Mouse (Mus musculus) limb, embryonic 14.5 days (tissue): ENCODE results near the gene Ndn. TPM values are rescaled to one million over a fixed set of nuclear protein-coding genes. Genes with fewer than 3 reads are reported as not detected.

Experiments
- ATAC-seq: fragments of 200-750 bp; cut with Nextera tagmentation; 2 replicates; pipeline ENCODE4 v1.8.0; 2017; ENCODE audit warnings: low read depth, moderate number of reproducible peaks, moderate TSS enrichment; ENCODE audit not compliant: low FRiP score
- DNase-seq: peaks from one replicate; pipeline ENCODE4 v3.0.0-alpha.2; 2015; ENCODE audit warnings: low spot score
- H3K27ac ChIP-seq: fragments of 300-500 bp; sonication (generic); replicated peaks from 2 replicates; pipeline ENCODE4 v1.5.1; 2014; ENCODE audit warnings: low read depth, mild to moderate bottlenecking, low read length, moderate library complexity, mixed read lengths
- H3K27me3 ChIP-seq: fragments of 300-500 bp; sonication (generic); 2 replicates; pipeline ENCODE4 v1.6.1; 2014; ENCODE audit warnings: low read length, mixed read lengths; ENCODE audit not compliant: control insufficient read depth, insufficient read depth
- H3K36me3 ChIP-seq: fragments of 300-500 bp; sonication (generic); 2 replicates; pipeline ENCODE4 v1.6.1; 2014; ENCODE audit warnings: mild to moderate bottlenecking, low read length, moderate library complexity, mixed read lengths; ENCODE audit not compliant: control insufficient read depth, insufficient read depth
- H3K4me1 ChIP-seq: fragments of 300-500 bp; sonication (generic); 2 replicates; pipeline ENCODE4 v1.6.1; 2014; ENCODE audit warnings: antibody characterized with exemption, low read length, mixed read lengths; ENCODE audit not compliant: control insufficient read depth, insufficient read depth
- H3K4me2 ChIP-seq: fragments of 300-500 bp; sonication (generic); replicated peaks from 2 replicates; pipeline ENCODE4 v1.6.1; 2014; ENCODE audit warnings: low read depth, mild to moderate bottlenecking, low read length, moderate library complexity; ENCODE audit not compliant: severe bottlenecking
- H3K4me3 ChIP-seq: fragments of 300-500 bp; sonication (generic); replicated peaks from 2 replicates; pipeline ENCODE4 v1.5.1; 2014; ENCODE audit warnings: low read length
- H3K9ac ChIP-seq: fragments of 300-500 bp; sonication (generic); 2 replicates; pipeline ENCODE4 v1.6.1; 2014; ENCODE audit warnings: mild to moderate bottlenecking, low read depth, low read length, moderate library complexity; ENCODE audit not compliant: severe bottlenecking
- H3K9me3 ChIP-seq: fragments of 300-500 bp; sonication (generic); 2 replicates; pipeline ENCODE4 v1.6.1; 2016; ENCODE audit warnings: low read length; ENCODE audit not compliant: control insufficient read depth
- POLR2A ChIP-seq: fragments of 200-500 bp; IDR thresholded peaks from 2 replicates; pipeline ENCODE4 v1.8.0; 2012; ENCODE audit warnings: inconsistent platforms, mild to moderate bottlenecking, moderate library complexity, borderline replicate concordance; ENCODE audit not compliant: insufficient read depth, insufficient read length; ENCODE audit errors: extremely low read depth
- WGBS: fragments of 180-500 bp; shearing (Covaris S2); extraction: QIAGEN DNeasy Blood & Tissue Kit; methylation state at CpG from one replicate; pipeline ENCODE4 v1.1.7; 2014; 5-methylcytosine and 5-hydroxymethylcytosine counted together
- polyA plus RNA-seq, 2 experiments: library from polyadenylated mRNA; depleted of rRNA in 1 of 2; stranded (reverse) in 1 of 2; unstranded in 1 of 2; fragments of >200 nt; fragmentation: Nextera tagmentation in 1 of 2; extraction: Ambion mirVana in 1 of 2; gene quantifications; 2 replicates each; pipeline versions ENCODE4 v1.2.1 to v1.2.3; 2012 to 2014

Ndn gene
- polyA plus RNA-seq, 2 experiments = 109 to 139 TPM

- no peaks in the 10 kb centered on the region for H3K36me3 ChIP-seq
- H3K4me1 ChIP-seq = no peaks in the 10 kb centered on the region
- peak overlapping the region; percentile 72 for H3K9ac ChIP-seq
- peak overlapping the region; percentile 48; the same call in 1 of the 2 replicates for H3K27ac ChIP-seq
- no peaks in the 10 kb centered on the region for H3K9me3 ChIP-seq
- peak; percentile 76; the same call in 1 of the 2 replicates for TF ChIP-seq POLR2A
- DNase-seq (peak; percentile 88), ATAC-seq (peak; percentile 96)
- peak overlapping the region; percentile 62 for H3K4me2 ChIP-seq
- H3K4me3 ChIP-seq = peak overlapping the region; percentile 53
- H3K27me3 ChIP-seq = no peaks in the 10 kb centered on the region
- WGBS = 15% methylated on average over 42 of the region's 42 CpGs
Observed at GRCm38 (mm10) chr7:62348106-62348803, 1.9 kb downstream of the Ndn start.

- Histone ChIP-seq H3K36me3 (no peaks in the 10 kb centered on the region), H3K27ac (no peak overlapping the region), H3K9ac (peak overlapping the region; percentile 72), H3K9me3 (no peaks in the 10 kb centered on the region), H3K4me1 (no peaks in the 10 kb centered on the region), H3K4me3 (peak overlapping the region; percentile 53), H3K4me2 (peak overlapping the region; percentile 62), H3K27me3 (no peaks in the 10 kb centered on the region)
- DNase-seq = no peak
- peak; percentile 4; the same call in 1 of the 2 replicates for ATAC-seq
- no peak for TF ChIP-seq POLR2A
- 44% methylated on average over 17 of the region's 17 CpGs for WGBS
Observed at GRCm38 (mm10) chr7:62348804-62349190, 2.4 kb downstream of the Ndn start.

- ATAC-seq (no peak), DNase-seq (no peak)
- Histone ChIP-seq H3K27me3 (no peaks in the 10 kb centered on the region), H3K4me2 (no peak overlapping the region), H3K36me3 (no peaks in the 10 kb centered on the region), H3K9me3 (no peaks in the 10 kb centered on the region), H3K27ac (no peak overlapping the region), H3K4me3 (no peak overlapping the region), H3K9ac (no peak overlapping the region), H3K4me1 (no peaks in the 10 kb centered on the region)
- 58% methylated on average over 8 of the region's 8 CpGs for WGBS
- no peak for TF ChIP-seq POLR2A
Observed at GRCm38 (mm10) chr7:62351266-62351665, 4.9 kb downstream of the Ndn start.

GRCm38 (mm10) chr7:62365039-62365636 lies 18.8 kb downstream of the Ndn start:
- H3K4me3 ChIP-seq = no peak overlapping the region
- DNase-seq = no peak
- H3K4me2 ChIP-seq = no peak overlapping the region
- H3K9me3 ChIP-seq = no peaks in the 10 kb centered on the region
- no peak for ATAC-seq
- H3K27me3 ChIP-seq = no peaks in the 10 kb centered on the region
- no peak overlapping the region for H3K27ac ChIP-seq
- H3K9ac ChIP-seq = no peak overlapping the region
- no peaks in the 10 kb centered on the region for H3K36me3 ChIP-seq
- H3K4me1 ChIP-seq = no peaks in the 10 kb centered on the region
- no peak for TF ChIP-seq POLR2A
- 48% methylated on average over 7 of the region's 7 CpGs for WGBS

GRCm38 (mm10) chr7:62366730-62367129 lies 20.4 kb downstream of the Ndn start:
- Histone ChIP-seq H3K36me3 (no peaks in the 10 kb centered on the region), H3K4me2 (no peak overlapping the region), H3K4me1 (no peaks in the 10 kb centered on the region), H3K9me3 (no peaks in the 10 kb centered on the region), H3K9ac (no peak overlapping the region), H3K4me3 (no peak overlapping the region), H3K27ac (no peak overlapping the region), H3K27me3 (no peaks in the 10 kb centered on the region)
- 78% methylated on average over 8 of the region's 8 CpGs for WGBS
- no peak for DNase-seq
- no peak for TF ChIP-seq POLR2A
- no peak for ATAC-seq

- Histone ChIP-seq H3K27me3 (no peaks in the 10 kb centered on the region), H3K4me3 (no peak overlapping the region), H3K4me1 (no peaks in the 10 kb centered on the region), H3K27ac (no peak overlapping the region), H3K9ac (no peak overlapping the region), H3K36me3 (no peaks in the 10 kb centered on the region), H3K4me2 (no peak overlapping the region), H3K9me3 (peaks cover 7% of the 10 kb centered on the region; the same call in 1 of the 2 replicates)
- WGBS = 34% methylated on average over 4 of the region's 4 CpGs
- peak; percentile 53 for DNase-seq
- TF ChIP-seq POLR2A = no peak
- ATAC-seq = no peak
Observed at GRCm38 (mm10) chr7:62375658-62376057, 29.3 kb downstream of the Ndn start.
